Mouse (Mus musculus): ENCODE measurements at regions not wholly inside any gene's neighbourhood (a gene's known extent, or its start where the extent isn't known, plus 50 kb on each side); places are given as distances from the start of the nearest gene placed in this dataset.

GRCm38 (mm10) chr12:107823768-107824394, 179.5 kb downstream of the Bcl11b start:
- Histone ChIP-seq H3K9ac (ENCODE audit: low read depth, low read length) (no peak overlapping the region), H3K9me3 (ENCODE audit: control insufficient read depth) (no peaks in the 10 kb centered on the region), H3K27me3 (replicated peaks; ENCODE audit: control insufficient read depth, insufficient read depth, low read length) (no peaks in the 10 kb centered on the region), H3K27ac (ENCODE audit: low read depth, low read length) (no peak overlapping the region), H3K4me1 (replicated peaks; ENCODE audit: control insufficient read depth, insufficient read depth, low read length) (0 out of 2 replicates have a peak, but pooled peaks cover 2% of the 10 kb centered on the region), H3K4me3 (ENCODE audit: low read depth, low read length) (no peak overlapping the region), H3K36me3 (ENCODE audit: control insufficient read depth, insufficient read depth) (no peaks in the 10 kb centered on the region), H3K4me2 (replicated peaks; ENCODE audit: low read depth) (no peak overlapping the region)
- no peak for TF ChIP-seq CTCF (IDR thresholded peaks at IDR 0.05; ENCODE audit: low read depth)
- ATAC-seq = no peak
- 38% methylated on average over 5 of the region's 5 CpGs for WGBS

- ATAC-seq = no peak
- no peak for TF ChIP-seq CTCF (IDR thresholded peaks at IDR 0.05; ENCODE audit: low read depth)
- Histone ChIP-seq H3K4me2 (replicated peaks; ENCODE audit: low read depth) (no peak overlapping the region), H3K9me3 (ENCODE audit: control insufficient read depth) (no peaks in the 10 kb centered on the region), H3K27me3 (replicated peaks; ENCODE audit: control insufficient read depth, insufficient read depth, low read length) (no peaks in the 10 kb centered on the region), H3K4me1 (replicated peaks; ENCODE audit: control insufficient read depth, insufficient read depth, low read length) (0 out of 2 replicates have a peak, but pooled peaks cover 2% of the 10 kb centered on the region), H3K4me3 (ENCODE audit: low read depth, low read length) (no peak overlapping the region), H3K36me3 (ENCODE audit: control insufficient read depth, insufficient read depth) (no peaks in the 10 kb centered on the region), H3K27ac (ENCODE audit: low read depth, low read length) (no peak overlapping the region), H3K9ac (ENCODE audit: low read depth, low read length) (no peak overlapping the region)
- WGBS = 80% methylated on average over 4 of the region's 4 CpGs
These were observed 177.5 kb downstream of the Bcl11b start for GRCm38 (mm10) chr12:107825921-107826320.

- WGBS = 37% methylated on average over 13 of the region's 13 CpGs
- H3K36me3 ChIP-seq (ENCODE audit: control insufficient read depth, insufficient read depth) = no peaks in the 10 kb centered on the region
- ATAC-seq = peak; percentile 47; the same call in 1 of the 2 replicates
- H3K27me3 ChIP-seq (replicated peaks; ENCODE audit: control insufficient read depth, insufficient read depth, low read length) = no peaks in the 10 kb centered on the region
- no peak overlapping the region for H3K4me2 ChIP-seq (replicated peaks; ENCODE audit: low read depth)
- no peak overlapping the region for H3K27ac ChIP-seq (ENCODE audit: low read depth, low read length)
- H3K4me1 ChIP-seq (replicated peaks; ENCODE audit: control insufficient read depth, insufficient read depth, low read length) = no peaks in the 10 kb centered on the region
- H3K9me3 ChIP-seq (ENCODE audit: control insufficient read depth) = no peaks in the 10 kb centered on the region
- no peak overlapping the region for H3K9ac ChIP-seq (ENCODE audit: low read depth, low read length)
- no peak overlapping the region for H3K4me3 ChIP-seq (ENCODE audit: low read depth, low read length)
- TF ChIP-seq CTCF (IDR thresholded peaks at IDR 0.05; ENCODE audit: low read depth) = no peak
These were observed 171.8 kb downstream of the Bcl11b start for GRCm38 (mm10) chr12:107831400-107832128.

- H3K9me3 ChIP-seq (ENCODE audit: control insufficient read depth) = no peaks in the 10 kb centered on the region
- H3K4me3 ChIP-seq (ENCODE audit: low read depth, low read length) = no peak overlapping the region
- H3K27ac ChIP-seq (ENCODE audit: low read depth, low read length) = no peak overlapping the region
- 93% methylated on average over 8 of the region's 8 CpGs for WGBS
- H3K4me2 ChIP-seq (replicated peaks; ENCODE audit: low read depth) = no peak overlapping the region
- H3K36me3 ChIP-seq (ENCODE audit: control insufficient read depth, insufficient read depth) = no peaks in the 10 kb centered on the region
- no peak for ATAC-seq
- H3K9ac ChIP-seq (ENCODE audit: low read depth, low read length) = no peak overlapping the region
- H3K4me1 ChIP-seq (replicated peaks; ENCODE audit: control insufficient read depth, insufficient read depth, low read length) = no peaks in the 10 kb centered on the region
- TF ChIP-seq CTCF (IDR thresholded peaks at IDR 0.05; ENCODE audit: low read depth) = no peak
- no peaks in the 10 kb centered on the region for H3K27me3 ChIP-seq (replicated peaks; ENCODE audit: control insufficient read depth, insufficient read depth, low read length)
These were observed 170.4 kb downstream of the Bcl11b start for GRCm38 (mm10) chr12:107833001-107833400.

- no peaks in the 10 kb centered on the region for H3K27me3 ChIP-seq (replicated peaks; ENCODE audit: control insufficient read depth, insufficient read depth, low read length)
- WGBS = 58% methylated on average over 5 of the region's 5 CpGs
- H3K9ac ChIP-seq (ENCODE audit: low read depth, low read length) = no peak overlapping the region
- H3K9me3 ChIP-seq (ENCODE audit: control insufficient read depth) = no peaks in the 10 kb centered on the region
- H3K4me1 ChIP-seq (replicated peaks; ENCODE audit: control insufficient read depth, insufficient read depth, low read length) = no peaks in the 10 kb centered on the region
- no peaks in the 10 kb centered on the region for H3K36me3 ChIP-seq (ENCODE audit: control insufficient read depth, insufficient read depth)
- H3K27ac ChIP-seq (ENCODE audit: low read depth, low read length) = no peak overlapping the region
- no peak overlapping the region for H3K4me2 ChIP-seq (replicated peaks; ENCODE audit: low read depth)
- H3K4me3 ChIP-seq (ENCODE audit: low read depth, low read length) = no peak overlapping the region
- TF ChIP-seq CTCF (IDR thresholded peaks at IDR 0.05; ENCODE audit: low read depth) = no peak
- ATAC-seq = peak; percentile 57; the same call in 1 of the 2 replicates
These were observed 168.9 kb downstream of the Bcl11b start for GRCm38 (mm10) chr12:107834512-107834911.

- Histone ChIP-seq H3K4me2 (replicated peaks; ENCODE audit: low read depth) (no peak overlapping the region), H3K9ac (ENCODE audit: low read depth, low read length) (no peak overlapping the region), H3K4me3 (ENCODE audit: low read depth, low read length) (no peak overlapping the region), H3K27ac (ENCODE audit: low read depth, low read length) (no peak overlapping the region), H3K36me3 (ENCODE audit: control insufficient read depth, insufficient read depth) (no peaks in the 10 kb centered on the region), H3K4me1 (replicated peaks; ENCODE audit: control insufficient read depth, insufficient read depth, low read length) (no peaks in the 10 kb centered on the region), H3K27me3 (replicated peaks; ENCODE audit: control insufficient read depth, insufficient read depth, low read length) (no peaks in the 10 kb centered on the region), H3K9me3 (ENCODE audit: control insufficient read depth) (no peaks in the 10 kb centered on the region)
- 92% methylated on average over 12 of the region's 12 CpGs for WGBS
- no peak for ATAC-seq
- no peak for TF ChIP-seq CTCF (IDR thresholded peaks at IDR 0.05; ENCODE audit: low read depth)
These were observed 165.7 kb downstream of the Bcl11b start for GRCm38 (mm10) chr12:107837741-107838140.
